Mouse (Mus musculus) megakaryocyte, embryonic 14.5 days (primary cell): Measurements from ENCODE around the gene Dgkz. TPM values are rescaled to one million over a fixed set of nuclear protein-coding genes. Genes with fewer than 3 reads are reported as not detected.
A peak's percentile ranks its signal among the peaks of the same experiment; 100 is the strongest.

Source experiments
- H3K27me3 ChIP-seq: replicated peaks from 2 replicates; pipeline ENCODE3; 2012; ENCODE audit warnings: inconsistent platforms
- H3K36me3 ChIP-seq: replicated peaks from 2 replicates; pipeline ENCODE3; 2012; ENCODE audit warnings: low read length, inconsistent platforms, mixed read lengths
- H3K4me1 ChIP-seq: 2 replicates; pipeline ENCODE4 v1.6.1; 2012; ENCODE audit warnings: inconsistent platforms
- H3K4me3 ChIP-seq: replicated peaks from 2 replicates; pipeline ENCODE3; 2012; ENCODE audit warnings: moderate library complexity, mild to moderate bottlenecking, inconsistent platforms
- H3K9me3 ChIP-seq: 2 replicates; pipeline ENCODE4 v1.6.1; 2012; ENCODE audit warnings: inconsistent platforms
- FLI1 ChIP-seq: IDR thresholded peaks from 2 replicates; pipeline ENCODE4 v1.6.1; 2012; ENCODE audit warnings: low read length, inconsistent platforms, mixed read lengths
- GATA1 ChIP-seq: IDR thresholded peaks from 3 replicates; pipeline ENCODE4 v1.6.1; 2012; ENCODE audit warnings: mixed read lengths, low read length, inconsistent platforms, borderline replicate concordance
- polyA plus RNA-seq: library from polyadenylated mRNA; stranded (reverse); fragments of >175 nt; gene quantifications from 2 replicates; pipeline ENCODE4 v1.2.3, GENCODE M21; 2012; ENCODE audit warnings: low replicate concordance; ENCODE audit not compliant: insufficient read depth

Gene Dgkz
- polyA plus RNA-seq, 1 experiment = 303 TPM

DNA sequence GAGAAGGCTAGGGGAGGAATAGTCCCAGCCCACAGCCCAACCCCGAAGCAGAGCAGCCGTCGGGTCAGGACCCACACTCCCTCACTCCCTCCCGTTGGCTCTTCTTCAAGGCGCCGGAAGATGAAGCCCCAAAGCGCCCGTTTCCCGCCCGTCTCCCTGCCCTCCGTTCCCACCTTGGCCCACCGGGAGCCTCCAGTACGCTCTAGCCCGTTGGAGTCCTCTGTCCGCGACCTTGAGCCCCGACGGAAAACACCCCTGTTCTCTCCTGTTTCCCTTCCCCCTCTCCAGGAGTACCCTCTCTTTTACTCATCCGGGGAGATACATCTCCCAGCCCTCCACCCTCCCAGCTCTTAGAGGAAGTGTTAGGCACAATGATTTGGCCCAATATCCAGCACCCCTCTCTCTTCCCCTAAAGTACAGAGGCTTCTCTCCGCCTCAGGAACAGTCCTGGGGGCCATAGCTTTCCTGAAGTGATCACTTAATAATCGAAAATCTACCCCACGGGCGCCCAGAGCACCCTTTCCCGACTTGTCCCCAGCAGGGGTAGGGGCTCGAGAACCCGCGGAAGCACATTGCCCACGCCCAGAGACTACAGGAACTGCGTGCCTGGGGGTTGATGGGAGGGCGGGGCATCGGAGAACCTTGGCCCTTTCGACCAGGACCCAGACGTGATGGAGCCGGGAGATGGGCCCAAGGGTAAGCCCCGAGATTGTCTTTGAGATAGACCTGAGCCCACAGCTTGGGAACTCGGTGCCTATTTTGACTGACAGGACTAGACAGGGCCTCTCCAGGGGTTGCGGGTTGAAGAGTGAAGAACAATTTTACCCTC is 52.9 kb downstream of the Dgkz start:
- Histone ChIP-seq H3K4me3 (peak overlapping the region; percentile 91), H3K36me3 (peaks cover 21% of the 10 kb centered on the region), H3K9me3 (no peaks in the 10 kb centered on the region), H3K4me1 (peaks cover 68% of the 10 kb centered on the region), H3K27me3 (peaks cover 58% of the 10 kb centered on the region)
- TF ChIP-seq FLI1 (no peak), GATA1 (no peak)

DNA sequence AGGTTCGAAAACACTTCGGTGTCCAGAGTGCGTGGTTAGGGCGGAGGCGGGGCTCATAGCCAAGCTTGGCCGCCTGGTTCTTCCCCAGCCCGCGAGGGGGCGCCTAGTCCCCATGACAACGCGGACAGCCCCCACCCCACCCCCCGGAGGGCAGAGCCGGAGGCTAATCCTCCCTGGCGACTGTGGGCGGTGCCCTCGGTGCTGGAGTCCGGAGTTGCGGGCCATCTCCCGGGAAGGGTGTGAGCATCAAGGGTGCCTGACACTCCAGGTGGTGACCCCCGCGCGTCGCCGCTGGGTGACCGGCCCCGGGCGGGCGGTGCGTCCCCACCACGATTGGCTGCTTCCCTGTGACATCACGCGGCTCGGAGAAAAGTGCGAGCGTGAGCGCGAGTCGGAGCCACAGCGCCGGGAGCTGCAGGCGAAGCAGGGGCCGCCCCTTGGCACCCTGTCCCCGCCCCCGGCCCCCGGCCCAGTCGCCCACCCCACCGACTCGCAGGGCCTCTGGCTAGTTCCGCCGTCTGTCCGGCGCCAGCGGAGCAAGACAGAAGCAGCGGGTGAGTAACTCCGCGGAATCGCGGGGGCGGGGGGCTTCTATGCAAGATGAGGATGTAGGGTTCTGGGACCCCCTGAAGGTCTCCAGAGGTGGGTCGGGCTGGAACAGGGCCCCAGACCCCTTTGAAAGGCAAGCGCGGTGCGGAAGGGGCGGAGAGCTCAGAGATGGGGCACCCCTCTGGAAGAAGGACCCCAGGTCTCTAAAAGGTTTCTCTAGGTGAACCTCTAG is 53.7 kb downstream of the Dgkz start:
- TF ChIP-seq FLI1 (no peak), GATA1 (no peak)
- peaks cover 58% of the 10 kb centered on the region for H3K27me3 ChIP-seq
- H3K9me3 ChIP-seq = no peaks in the 10 kb centered on the region
- peaks cover 63% of the 10 kb centered on the region for H3K4me1 ChIP-seq
- H3K4me3 ChIP-seq = peak overlapping the region; percentile 91
- peaks cover 29% of the 10 kb centered on the region for H3K36me3 ChIP-seq

DNA sequence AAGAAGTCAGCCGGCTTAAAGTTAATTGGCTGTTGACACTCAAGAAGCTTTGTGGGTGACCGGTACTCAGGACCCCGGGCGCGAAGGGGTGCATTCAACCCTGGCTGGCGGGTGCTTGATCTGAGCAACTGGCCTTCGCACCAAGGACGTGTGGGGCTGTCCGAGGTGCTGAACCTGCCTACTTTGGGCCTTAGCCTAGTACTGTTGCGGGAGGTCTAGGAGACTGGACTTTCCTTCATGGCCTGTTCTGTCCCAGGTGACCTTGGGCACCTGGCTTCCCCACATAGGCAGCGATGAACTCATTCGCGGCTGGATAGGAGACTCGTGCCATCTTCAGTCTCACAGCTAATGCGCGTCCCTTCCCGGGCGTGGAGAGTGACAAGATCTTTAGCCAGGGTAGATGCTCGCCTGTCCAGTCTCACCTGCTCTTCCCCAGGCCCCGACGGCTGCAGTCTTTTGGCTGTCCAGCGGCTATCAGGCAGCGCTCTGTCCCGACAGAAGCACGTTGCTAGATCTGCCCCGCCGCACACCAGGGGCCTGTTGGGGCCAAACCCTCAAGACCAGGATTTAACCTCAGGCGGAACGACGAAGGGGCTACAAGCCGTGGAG is 54.4 kb downstream of the Dgkz start:
- H3K9me3 ChIP-seq = no peaks in the 10 kb centered on the region
- peaks cover 36% of the 10 kb centered on the region for H3K36me3 ChIP-seq
- TF ChIP-seq GATA1 (no peak), FLI1 (no peak)
- peaks cover 56% of the 10 kb centered on the region for H3K27me3 ChIP-seq
- peak overlapping the region; percentile 91 for H3K4me3 ChIP-seq
- H3K4me1 ChIP-seq = peaks cover 58% of the 10 kb centered on the region

DNA sequence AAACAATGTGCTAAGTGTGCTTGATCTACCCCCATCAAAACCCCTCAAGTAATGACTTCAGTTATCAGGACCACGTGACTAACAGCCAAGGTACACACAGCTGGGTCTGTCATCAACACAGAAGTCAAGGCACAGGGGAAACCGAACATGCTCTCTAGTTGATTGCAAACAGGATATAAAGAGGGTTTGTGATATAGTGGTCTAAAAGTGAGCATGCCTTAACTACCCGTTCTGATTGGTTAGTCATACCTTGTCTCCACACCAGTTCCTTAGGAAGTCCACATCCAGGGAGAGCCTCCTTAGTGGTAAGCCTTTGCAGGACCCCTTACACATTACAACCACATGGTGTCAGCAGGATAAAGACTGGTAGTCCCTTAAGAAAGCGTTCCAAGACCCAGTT is 55.5 kb downstream of the Dgkz start:
- Histone ChIP-seq H3K9me3 (no peaks in the 10 kb centered on the region), H3K4me1 (peaks cover 60% of the 10 kb centered on the region), H3K36me3 (peaks cover 47% of the 10 kb centered on the region), H3K4me3 (no peak overlapping the region), H3K27me3 (peaks cover 45% of the 10 kb centered on the region)
- no peak for TF ChIP-seq GATA1
- TF ChIP-seq FLI1 = no peak

DNA sequence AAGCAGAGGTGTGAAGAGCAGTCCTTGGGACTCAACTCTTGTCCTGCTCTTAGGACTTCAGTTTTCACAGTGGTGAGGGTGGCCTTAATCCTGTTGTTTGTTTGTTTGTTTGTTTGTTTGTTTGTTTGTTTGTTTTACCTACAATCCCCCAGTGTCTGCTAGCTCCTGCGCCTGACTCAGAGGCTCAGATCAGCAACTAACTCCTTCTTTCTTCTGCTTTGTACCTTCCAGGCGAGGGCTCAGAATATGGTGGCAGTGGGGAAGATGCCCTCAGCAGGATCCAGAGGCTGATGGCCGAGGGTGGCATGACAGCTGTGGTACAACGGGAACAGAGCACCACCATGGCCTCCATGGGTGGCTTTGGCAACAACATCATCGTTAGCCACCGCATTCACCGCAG is 58.6 kb downstream of the Dgkz start:
- Histone ChIP-seq H3K36me3 (peaks cover 78% of the 10 kb centered on the region), H3K27me3 (peaks cover 16% of the 10 kb centered on the region), H3K9me3 (no peaks in the 10 kb centered on the region), H3K4me1 (peaks cover 48% of the 10 kb centered on the region), H3K4me3 (no peak overlapping the region)
- no peak for TF ChIP-seq FLI1
- no peak for TF ChIP-seq GATA1

DNA sequence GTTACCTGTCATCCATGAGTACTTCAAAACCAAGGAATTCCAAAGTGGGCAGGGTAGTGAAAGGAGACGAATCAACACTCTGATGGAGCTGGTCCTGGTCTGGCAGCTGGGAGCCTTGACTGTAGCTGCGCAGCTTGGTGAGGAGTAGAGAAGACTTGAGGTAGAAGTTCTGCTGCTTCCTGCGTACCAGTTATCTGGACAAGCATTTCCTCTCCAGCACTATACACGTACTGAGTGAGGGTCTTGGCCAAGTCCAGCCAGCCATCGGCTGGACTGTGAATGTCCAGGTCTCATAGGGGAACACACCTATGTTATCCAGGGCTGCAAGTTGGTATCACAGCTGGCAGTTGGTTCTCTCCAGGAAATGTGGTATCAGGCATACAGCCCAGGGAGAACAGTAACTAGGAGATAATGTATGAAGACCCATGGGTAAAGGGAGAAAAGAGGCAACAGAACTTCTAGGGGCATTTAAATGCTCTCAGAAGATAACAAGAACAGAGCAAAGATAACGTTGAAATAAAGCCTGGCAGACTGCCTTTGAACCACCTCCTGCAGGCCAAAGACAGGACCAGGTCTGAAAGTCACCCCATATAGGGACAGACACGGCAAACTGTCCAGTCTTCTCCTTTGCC is 59.2 kb downstream of the Dgkz start:
- TF ChIP-seq FLI1 = no peak
- no peak for TF ChIP-seq GATA1
- peaks cover 84% of the 10 kb centered on the region for H3K36me3 ChIP-seq
- H3K27me3 ChIP-seq = peaks cover 10% of the 10 kb centered on the region
- no peaks in the 10 kb centered on the region for H3K9me3 ChIP-seq
- H3K4me1 ChIP-seq = peaks cover 41% of the 10 kb centered on the region
- H3K4me3 ChIP-seq = no peak overlapping the region

DNA sequence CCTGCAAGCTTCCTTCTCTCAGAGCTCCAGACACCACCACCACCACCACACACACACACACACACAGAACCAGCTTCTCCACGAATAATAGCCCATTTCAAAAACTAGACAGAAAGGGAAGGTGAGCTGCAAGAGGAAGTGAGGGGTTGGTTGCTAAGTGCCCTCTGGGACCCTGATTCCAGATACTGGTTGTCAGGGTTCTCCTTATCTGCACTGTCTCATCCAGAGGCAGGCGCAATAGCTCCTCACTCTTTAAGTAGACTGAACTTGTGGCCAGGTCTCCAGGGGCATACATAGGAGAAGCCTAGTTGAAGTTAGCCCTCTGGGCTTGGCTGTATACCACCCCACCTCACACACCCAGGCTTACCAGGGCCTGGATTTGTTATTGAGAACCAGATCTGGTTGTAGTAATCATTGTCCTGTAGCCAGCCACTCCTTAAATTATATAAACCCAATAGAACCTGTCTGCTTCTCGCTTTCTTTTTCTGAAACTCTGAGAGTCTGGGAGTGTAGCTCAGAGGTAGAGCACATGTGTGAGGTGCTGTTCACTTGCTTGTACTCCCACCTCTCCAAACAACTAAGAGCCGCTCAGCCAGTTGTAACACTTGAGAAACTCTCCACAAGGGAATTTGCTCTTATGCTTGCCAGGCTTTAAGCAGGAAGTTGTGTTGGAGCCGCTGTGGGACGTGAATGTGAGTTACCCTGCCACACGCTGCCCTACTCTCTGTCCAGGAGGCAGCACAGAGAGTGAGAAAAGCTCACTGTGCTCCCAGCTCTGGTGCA is 62.1 kb downstream of the Dgkz start:
- H3K4me1 ChIP-seq = peaks cover 32% of the 10 kb centered on the region
- TF ChIP-seq FLI1 (no peak), GATA1 (no peak)

DNA sequence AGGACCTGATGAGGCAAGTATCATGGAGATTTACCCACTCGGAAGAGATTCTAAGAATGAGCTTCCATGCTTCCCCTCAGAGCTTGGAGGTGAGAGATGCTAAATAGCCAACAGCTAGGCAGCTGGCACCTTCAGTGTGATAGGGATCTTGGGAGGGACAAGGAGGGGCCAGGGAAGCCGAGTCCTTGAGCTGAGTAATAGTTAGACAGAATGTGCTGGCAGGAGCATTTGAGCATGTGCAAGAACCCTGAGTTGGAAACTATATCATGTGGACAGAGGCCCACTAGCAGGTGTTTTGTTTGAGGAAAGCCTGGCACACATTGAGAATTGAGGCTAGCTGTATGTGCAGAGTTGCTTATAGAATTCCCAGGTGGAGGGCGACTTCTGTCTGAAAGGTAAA is 63.0 kb downstream of the Dgkz start:
- peaks cover 32% of the 10 kb centered on the region for H3K4me1 ChIP-seq
- no peak overlapping the region for H3K4me3 ChIP-seq
- TF ChIP-seq FLI1 (no peak), GATA1 (no peak)
- no peaks in the 10 kb centered on the region for H3K27me3 ChIP-seq
- H3K36me3 ChIP-seq = peaks cover 97% of the 10 kb centered on the region
- no peaks in the 10 kb centered on the region for H3K9me3 ChIP-seq

More for the DNA sequence above, 62.1 kb downstream of the Dgkz start:
- peaks cover 100% of the 10 kb centered on the region for H3K36me3 ChIP-seq
- H3K27me3 ChIP-seq = no peaks in the 10 kb centered on the region
- no peak overlapping the region for H3K4me3 ChIP-seq
- no peaks in the 10 kb centered on the region for H3K9me3 ChIP-seq

DNA sequence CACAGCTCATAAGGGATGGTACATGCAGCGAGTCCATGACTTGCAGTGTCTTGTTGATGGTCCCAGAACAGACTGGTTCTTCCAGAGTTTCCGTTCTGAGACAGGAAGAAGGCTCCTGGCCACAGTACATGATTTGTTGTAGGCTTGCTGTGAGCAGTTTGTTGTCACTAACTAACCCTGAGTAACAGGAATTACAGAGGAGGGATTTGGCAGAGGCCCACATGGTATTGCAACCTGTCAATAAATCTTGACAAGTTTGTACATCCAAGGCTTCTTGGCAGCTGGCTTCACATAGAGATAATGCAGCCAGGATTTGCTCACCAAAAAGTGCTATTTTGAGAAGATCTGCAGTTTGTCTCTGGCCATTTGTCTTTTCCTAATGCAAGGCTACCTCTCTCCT is 69.5 kb downstream of the Dgkz start:
- no peak overlapping the region for H3K4me3 ChIP-seq
- peaks cover 92% of the 10 kb centered on the region for H3K36me3 ChIP-seq
- TF ChIP-seq GATA1 = no peak
- TF ChIP-seq FLI1 = no peak
- H3K27me3 ChIP-seq = no peaks in the 10 kb centered on the region
- H3K4me1 ChIP-seq = 0 out of 2 replicates have a peak, but pooled peaks cover 3% of the 10 kb centered on the region
- H3K9me3 ChIP-seq = no peaks in the 10 kb centered on the region
